Mouse (Mus musculus) ES-Bruce4 (cell line): Measurements from ENCODE around the gene Pxdn.

Experiments
- CTCF ChIP-seq: IDR thresholded peaks from one replicate; pipeline ENCODE4 v1.8.1; 2011; ENCODE audit warnings: low read depth, low read length
- EP300 ChIP-seq: IDR thresholded peaks from 2 replicates; pipeline ENCODE4 v1.6.1; 2011; ENCODE audit warnings: low read depth, low read length; ENCODE audit not compliant: insufficient read depth

DNA sequence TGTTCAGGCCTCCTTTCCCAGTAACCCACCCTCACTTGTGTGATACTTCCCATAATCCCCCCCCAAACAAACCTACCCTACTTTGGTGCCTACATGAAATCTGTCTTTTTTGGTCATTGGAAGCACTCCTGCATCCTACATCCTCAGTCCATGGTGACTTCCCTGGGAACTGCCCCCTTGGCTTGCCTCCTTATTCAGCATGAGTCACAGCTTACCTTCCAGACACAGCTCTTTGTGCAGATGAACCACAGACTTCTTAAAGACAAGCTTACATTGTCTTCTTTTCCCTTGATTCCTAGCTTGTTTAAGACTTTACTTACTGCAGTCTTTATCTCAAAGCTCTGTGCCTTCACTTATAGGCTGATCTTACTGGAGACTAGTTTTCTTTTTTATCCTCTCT, 83.0 kb downstream of the Pxdn start:
- no peak for TF ChIP-seq EP300
- no peak for TF ChIP-seq CTCF
